Mouse (Mus musculus) left cerebral cortex, postnatal 25 days (tissue): Measurements from ENCODE around the gene Lgr4. TPM values are rescaled to one million over a fixed set of nuclear protein-coding genes. Genes with fewer than 3 reads are reported as not detected.

Experiments
- DNase-seq, 2 experiments: peaks; one replicate each; pipeline ENCODE4 v3.0.0; 2022; ENCODE audit warnings: low spot score in 2 of 2, mixed read lengths in 1 of 2
- intact Hi-C: fragments of 180-260 bp; cut with DNase I; formaldehyde crosslinking; loops from one replicate; pipeline ENCODE4 v1.15.1; 2025
- total RNA-seq, 2 experiments: library from RNA; stranded (reverse); gene quantifications; 2 replicates each; pipeline ENCODE4 v1.2.3; 2021

The Lgr4 gene
- total RNA-seq, 2 experiments from 2014 or later = 24.3 to 27.4 TPM

- intact Hi-C loops = no loop called here
- DNase-seq = peak in 1 of 2 experiments; percentile 17
Measured at GRCm38 (mm10) chr2:109942810-109943570, 25.5 kb downstream of the Lgr4 start.

- no peak for DNase-seq
- intact Hi-C loops = no loop called here
Measured at GRCm38 (mm10) chr2:109944995-109945394, 27.5 kb downstream of the Lgr4 start.

- intact Hi-C loops = no loop called here
Measured at GRCm38 (mm10) chr2:109945532-109945931, 28.1 kb downstream of the Lgr4 start.

DNA sequence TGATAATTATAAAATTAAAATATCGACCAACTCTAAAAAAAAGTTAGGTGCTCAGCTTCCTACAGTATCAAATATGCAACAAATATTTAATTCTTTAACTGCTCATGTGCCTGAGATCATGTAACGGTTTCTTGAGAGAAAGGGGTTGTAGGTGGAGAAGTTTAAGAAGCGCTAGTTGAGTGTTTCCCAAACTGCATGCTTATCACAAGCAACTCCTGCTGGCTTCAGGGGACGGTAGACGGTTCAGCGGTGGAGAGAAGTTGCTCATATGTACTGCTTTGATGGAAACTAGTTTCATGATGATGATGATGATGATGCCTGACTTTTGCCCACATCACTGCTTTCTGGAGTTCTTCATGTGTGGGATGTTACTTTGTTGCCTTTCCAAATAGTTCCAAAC, 29.0 kb downstream of the Lgr4 start:
- intact Hi-C loops = no loop called here
- no peak for DNase-seq

More at GRCm38 (mm10) chr2:109945532-109945931, 28.1 kb downstream of the Lgr4 start:
- DNase-seq = no peak

DNA sequence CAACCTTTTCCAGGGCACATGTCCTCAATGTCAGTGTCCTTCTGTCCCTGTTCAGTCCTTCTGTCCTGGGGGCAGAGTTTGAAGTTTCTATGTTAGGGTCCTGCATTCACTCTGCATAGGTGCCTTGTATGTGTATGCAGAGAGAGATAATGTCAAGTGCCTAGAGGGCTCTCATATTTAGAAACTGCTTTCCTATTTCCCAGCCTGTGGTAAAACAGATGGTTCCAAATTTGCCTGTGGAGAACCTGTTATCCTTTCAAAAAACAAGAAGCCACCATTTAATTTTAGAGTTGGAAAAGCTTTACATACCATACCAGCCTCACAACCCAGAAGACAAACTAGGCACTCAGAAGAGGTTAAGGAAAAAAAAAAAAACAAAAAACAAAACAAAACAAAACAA, 32.1 kb downstream of the Lgr4 start:
- intact Hi-C loops = no loop called here
- DNase-seq = no peak

DNA sequence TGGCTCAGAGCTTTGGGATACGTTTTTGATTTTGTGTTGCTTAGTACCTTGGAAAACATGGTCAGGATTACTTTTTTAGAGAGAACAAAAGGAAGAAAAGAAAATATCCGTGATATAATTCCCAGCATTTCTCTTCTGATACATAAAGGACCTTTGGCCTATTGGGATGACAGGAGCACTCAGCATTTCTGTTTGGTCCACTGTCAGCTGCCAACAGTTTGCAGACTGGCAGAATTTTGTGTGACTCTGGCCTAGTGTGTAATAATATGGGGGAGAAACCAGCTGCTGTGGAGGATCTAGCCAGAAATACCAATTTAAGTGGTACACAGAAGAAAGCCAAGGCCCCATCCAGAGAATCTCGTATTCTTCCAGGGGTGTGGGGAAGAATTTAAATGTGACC, 32.9 kb downstream of the Lgr4 start:
- no peak for DNase-seq
- intact Hi-C loops = no loop called here

DNA sequence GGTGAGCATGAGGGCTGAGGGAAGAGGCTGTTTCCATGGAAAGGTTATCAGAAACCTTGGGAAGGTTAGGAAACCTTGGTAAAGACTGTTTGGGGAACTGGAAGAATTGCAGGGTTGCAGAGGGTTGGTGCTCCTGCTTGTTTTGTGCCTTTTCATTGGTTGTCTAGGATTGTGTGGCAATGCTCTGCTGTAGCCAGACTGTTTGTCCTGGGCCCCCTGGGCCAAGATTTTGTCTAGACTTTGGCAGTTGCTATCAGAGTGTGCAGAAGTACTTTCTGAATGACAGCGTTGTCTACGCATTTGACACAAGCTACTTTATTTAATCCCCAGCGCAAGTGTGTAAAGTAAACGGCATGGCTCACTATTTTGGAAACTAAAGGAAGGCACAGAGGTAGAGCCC, 33.6 kb downstream of the Lgr4 start:
- intact Hi-C loops = no loop called here
- DNase-seq = no peak

DNA sequence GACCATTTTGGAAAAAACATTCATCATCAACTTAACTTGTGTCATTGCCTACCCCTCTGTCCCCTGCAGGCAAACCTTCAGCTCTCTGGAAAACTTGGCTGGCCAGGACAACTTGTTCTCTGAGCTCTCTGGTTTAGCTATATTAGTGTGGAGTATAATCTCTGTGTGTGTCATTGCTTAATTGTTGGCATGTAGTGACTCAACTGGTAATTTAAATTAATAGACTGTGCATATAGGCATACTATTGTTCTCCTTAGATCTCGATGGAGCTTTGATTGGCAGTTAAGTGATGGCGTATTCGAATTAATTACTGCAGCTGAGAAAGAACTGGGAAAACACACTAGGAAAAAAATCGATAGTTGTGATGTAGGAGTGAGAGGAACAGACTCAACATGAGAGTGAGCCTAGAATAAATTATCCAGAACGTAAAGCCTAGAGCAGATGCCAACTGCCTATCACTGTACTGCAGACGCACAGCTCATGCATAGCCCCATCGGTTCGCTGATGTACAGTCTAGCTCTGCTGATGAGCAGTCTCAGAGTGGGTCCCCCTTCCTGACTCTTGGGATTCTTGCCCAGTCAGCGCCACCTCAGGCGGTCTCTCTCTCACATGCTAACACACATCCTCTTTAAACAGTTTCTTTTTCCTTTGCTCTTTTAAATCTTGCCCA, 35.7 kb downstream of the Lgr4 start:
- peak; percentile 15 to 33 for DNase-seq
- intact Hi-C loops = no loop called here

DNA sequence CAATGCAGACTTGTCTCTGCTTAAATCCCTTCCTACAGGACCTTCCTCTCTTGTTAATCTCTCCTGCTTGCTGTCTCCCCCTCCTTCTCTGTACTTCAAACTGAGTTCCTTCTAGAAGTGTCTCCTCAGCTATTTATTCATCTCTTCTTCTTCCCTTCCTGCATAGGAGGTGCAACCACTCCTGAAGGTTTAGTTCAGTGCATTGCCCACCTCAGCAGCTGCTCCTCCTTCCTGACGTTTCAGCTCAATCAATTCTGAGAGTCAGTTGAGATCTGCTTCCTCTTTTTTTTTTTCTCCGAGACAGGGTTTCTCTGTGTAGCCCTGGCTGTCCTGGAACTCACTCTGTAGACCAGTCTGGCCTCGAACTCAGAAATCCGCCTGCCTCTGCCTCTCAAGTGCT, 36.4 kb downstream of the Lgr4 start:
- intact Hi-C loops = no loop called here
- DNase-seq = no peak

DNA sequence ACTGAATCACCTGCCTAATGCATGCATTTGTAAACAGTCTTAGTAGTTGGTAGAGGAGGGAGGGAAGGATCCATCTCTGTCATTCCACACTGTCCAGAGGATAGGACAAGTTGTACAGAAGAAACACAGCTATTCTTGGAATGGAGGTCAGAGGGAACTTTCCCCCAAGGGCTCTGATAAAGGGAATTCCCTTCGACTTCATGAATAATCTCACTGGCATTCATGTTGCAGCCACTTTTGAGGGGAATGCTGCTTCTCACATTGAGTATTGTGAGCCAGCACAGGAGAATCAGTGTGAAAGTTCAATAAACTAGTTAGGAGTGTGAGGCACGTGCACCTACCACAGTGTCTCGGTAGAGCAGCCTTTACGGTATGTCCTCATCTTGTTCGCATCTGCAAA, 37.6 kb downstream of the Lgr4 start:
- DNase-seq = no peak

DNA sequence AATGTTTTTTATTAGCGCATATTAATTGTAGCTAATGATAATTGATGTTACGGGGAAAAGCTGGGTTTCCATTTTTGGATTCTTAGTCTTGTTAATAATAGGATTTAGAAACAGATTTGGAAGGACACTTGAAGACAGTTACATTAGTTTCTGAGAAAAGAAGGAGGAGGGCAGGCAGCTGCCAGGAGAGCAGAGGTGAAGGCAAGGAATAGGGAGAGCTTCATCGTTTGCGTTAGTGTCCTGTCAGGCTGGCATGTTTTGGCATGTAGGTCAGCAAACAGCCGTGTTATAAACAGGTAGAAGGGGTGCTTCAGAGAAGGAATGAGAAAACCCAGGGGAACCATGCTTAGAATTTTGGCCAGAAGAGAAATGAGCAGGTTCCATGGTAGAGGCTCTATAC, 38.5 kb downstream of the Lgr4 start:
- intact Hi-C loops = no loop called here
- no peak for DNase-seq

More for the DNA sequence above, 37.6 kb downstream of the Lgr4 start:
- intact Hi-C loops = no loop called here

- DNase-seq = no peak
- intact Hi-C loops = no loop called here
Measured at GRCm38 (mm10) chr2:109956785-109957184, 39.3 kb downstream of the Lgr4 start.

DNA sequence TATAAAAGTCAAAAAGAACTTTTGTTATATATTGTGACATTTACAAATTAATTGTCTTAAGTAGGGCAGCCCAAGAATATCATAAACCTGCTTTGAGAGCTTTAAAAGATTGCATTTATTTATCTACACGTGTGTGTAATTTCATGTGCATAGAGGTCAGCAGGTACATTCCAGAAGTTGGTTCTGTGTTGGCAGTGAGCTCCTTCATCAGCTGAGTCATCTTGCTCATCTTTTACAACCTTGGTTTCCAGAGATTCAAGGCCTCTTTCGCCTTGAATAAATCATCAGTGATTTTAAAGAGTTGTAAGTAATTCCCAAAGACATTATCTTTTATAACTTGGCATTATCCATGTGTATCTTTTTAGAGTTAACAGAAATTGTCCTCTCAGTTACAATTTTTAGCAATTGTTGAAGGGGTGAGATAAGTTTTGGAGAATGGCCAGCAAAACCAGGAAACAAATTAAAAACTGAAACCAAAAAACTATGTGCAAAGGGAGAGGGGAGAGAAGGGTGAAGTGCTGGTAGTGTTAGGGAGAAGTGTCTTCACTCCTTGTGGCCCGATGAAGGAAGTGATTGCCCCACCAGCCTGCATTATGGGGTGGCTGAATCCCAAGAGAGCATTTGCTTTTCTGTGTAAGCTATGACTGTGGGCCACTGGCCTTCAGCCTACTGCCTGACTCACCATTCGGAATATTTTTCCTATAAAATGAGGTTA, 41.4 kb downstream of the Lgr4 start:
- intact Hi-C loops = no loop called here
- DNase-seq = no peak

DNA sequence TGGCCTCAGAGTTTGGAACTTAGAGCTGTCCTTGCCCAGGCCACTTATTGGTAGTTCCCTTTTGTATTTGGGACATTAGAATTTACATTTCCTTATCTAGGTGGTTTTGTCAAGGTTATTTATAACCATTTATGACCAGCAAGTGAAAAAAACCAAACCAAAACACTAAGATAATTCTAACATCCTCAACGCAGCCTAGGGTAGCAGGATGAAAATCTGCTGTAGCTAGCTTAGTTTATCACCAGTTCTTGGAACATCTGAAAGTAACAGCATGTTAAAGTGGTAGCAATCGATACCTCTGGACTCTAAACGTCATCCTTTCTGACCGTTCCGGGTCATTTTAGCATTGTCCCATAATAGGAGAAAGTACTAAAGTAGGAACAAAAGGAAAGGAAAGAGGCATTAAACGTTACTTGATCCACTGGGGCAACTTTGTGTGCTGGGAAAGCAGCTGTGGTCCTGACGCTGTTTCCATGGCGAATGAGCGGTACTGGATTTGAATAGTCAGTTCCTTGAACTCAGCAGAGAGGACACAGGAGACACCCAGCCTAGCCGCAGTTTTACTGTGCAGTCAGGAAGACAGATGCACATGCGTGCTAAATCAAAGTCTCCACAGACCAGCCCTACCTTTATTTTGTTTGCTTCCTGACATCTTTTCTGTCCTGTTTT, 42.1 kb downstream of the Lgr4 start:
- no peak for DNase-seq
- intact Hi-C loops = no loop called here

GRCm38 (mm10) chr2:109960246-109960645, 42.8 kb downstream of the Lgr4 start:
- intact Hi-C loops = no loop called here
- DNase-seq = no peak

GRCm38 (mm10) chr2:109961174-109961573, 43.7 kb downstream of the Lgr4 start:
- intact Hi-C loops = no loop called here
- no peak for DNase-seq

DNA sequence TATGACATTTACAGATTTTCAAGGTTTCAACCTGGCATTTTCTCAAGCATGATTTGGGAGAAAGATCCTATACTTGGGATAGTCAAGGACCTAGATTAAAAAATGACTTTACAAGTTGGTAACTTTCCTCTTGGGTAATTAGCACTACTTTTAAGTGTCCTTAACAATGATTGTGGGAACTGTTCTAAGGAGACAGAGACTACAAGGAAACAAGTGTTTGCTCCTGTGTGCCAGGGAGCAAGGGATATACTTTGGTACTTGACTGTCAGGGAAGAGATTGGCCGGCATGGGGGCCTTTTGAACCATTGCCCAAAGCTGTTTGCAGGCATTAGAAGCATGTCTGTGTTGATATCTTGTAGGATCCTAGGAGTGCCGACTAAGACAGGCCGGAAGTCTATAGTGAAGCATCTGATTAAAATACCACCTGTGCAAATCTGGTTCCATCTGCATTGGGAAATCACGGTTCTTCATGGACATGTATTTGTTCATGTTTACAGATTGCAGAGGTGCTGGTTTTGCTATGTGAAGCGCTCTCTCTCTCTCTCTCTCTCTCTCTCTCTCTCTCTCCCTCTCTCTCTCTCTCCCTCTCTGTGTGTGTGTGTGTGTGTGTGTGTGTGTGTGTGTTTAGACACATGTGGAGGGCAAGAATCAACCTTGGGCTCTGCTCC, 46.3 kb downstream of the Lgr4 start:
- no peak for DNase-seq

GRCm38 (mm10) chr2:109965753-109966420, 48.4 kb downstream of the Lgr4 start:
- intact Hi-C loops = no loop called here
- DNase-seq = no peak

More for the DNA sequence above, 46.3 kb downstream of the Lgr4 start:
- intact Hi-C loops = no loop called here

DNA sequence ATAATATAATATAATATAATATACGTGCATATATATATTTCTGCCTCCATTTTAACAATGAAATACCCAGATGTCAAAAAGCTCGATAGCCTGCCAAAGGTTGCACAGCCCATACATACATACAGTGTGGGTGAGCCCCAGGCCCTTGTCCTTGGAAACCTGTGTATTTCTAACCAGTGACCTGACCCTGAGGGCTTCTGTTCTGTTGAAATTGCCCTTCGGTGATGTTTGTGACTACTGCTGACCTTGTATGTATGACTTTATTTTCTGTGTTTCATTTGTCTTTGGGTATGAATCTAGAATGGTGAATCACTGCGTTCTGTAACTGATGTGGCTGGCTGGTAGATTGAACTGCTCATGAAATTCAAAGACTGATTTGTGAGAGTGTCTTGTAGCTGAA, 49.4 kb downstream of the Lgr4 start:
- DNase-seq = no peak
- intact Hi-C loops = no loop called here
